Mouse (Mus musculus): ENCODE measurements around the gene Olfr618. TPM values are rescaled to one million over a fixed set of nuclear protein-coding genes. Genes with fewer than 3 reads are reported as not detected.
"Not testable (repeated sequence)": the region's sequence is repeated elsewhere in the genome, so short reads cannot be mapped to it uniquely, and the experiment has no call there.

Gene Olfr618
- polyA plus RNA-seq (2012; rRNA removed), result not detected in 2 replicates

DNA sequence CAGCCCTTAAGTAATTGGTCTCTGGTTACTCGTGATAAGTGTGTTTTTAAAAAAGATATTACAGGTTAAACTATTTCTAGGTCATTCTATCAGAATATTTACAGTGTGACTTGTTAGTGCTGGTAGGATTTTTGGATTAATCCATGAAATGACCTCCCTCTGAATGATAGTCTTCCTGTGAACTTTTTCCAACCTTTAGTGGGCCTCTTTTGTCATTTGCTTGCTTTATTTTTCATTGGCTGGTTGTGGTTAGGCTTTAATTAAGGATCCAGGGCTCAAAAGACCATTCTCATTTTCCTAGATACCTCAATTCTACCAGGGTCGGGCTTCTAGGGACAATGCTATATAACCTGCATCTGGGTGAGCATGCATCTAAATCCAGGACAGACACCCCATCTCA lies at the start of gene Olfr618:
Olfr618 (plus strand) TSS at position 301 of the 400 bp plus-strand sequence.
- 55% methylated on average over 2 of the region's 2 CpGs for WGBS

DNA sequence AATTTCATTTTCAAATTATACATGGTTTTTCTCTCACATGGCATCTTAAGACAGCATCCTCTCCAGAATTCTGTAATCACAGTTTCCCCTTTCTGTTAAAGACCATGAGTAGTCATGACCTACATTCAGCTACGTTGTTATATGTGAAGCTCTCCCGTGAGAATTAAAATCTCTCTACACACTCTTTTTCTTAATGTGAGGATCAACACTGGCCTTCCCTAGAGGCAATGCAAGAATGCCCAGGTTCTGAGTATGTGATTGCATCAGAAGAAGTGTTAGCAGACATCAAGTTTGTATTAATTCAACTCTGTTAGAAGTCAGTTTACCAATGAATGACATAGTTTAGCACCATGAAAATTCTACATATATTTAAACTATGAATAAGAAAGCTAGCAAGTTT lies 47.3 kb upstream of the Olfr618 start, which contains the start of gene Olfr612:
Olfr612 (minus strand) TSS at position 101 of the 400 bp plus-strand sequence.
- WGBS, result 84% methylated on average over 2 of the region's 2 CpGs
- DNase-seq (ENCODE audit: low read depth, low spot score), result not testable (repeated sequence)

More for the DNA sequence above, at the start of gene Olfr618:
- no peak for DNase-seq (ENCODE audit: low read depth, low spot score)

DNA sequence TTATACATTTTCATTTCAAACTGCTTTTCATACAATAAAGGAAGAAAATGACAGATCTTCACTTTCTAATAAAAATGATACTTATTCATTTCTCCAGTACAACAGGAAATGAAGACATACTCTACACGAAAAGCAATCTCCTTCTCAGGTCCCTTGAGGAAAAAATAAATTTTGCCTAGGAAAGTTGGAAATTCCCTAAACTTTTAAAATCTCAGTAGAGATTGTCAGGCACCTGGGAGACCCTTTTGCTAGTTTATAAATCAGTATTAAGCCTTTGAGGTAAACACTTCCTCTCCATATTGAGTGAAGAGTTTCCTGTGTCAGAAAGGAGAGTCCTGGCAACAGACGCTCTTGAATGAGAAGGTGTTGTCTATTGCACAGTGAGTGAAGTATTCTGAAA lies 42.1 kb upstream of the Olfr618 start, which contains the start of gene Olfr613:
Olfr613 (plus strand) TSS at position 301 of the 400 bp plus-strand sequence.
- 74% methylated on average over 2 of the region's 2 CpGs for WGBS
- no peak for DNase-seq (ENCODE audit: low read depth, low spot score)

GRCm38 (mm10) chr7:103555779-103556178 lies 34.1 kb upstream of the Olfr618 start, which contains the start of gene Olfr615:
TSS of gene Olfr615 (plus strand) at chr7:103556079.
- 83% methylated on average over 2 of the region's 2 CpGs for WGBS
- DNase-seq (ENCODE audit: low read depth, low spot score), result no peak

DNA sequence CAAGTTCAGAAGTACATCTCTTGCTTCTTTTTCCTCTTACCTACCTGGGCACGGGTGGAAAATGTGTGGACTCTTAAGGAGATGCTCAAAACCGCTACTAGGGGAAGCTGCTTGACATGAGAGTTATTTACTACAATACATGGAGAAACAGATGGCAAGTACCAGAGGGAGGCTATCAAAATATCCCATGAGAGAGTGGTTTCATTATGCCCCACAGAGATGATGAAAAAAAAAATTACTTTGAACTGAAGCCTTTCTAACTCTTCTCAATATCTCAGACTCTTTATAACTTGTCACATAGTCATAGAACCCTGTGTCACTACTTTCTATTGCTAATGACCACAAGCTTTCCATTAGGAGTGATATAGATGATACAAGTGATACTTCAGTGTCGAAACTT lies 20.9 kb upstream of the Olfr618 start, which contains the start of gene Olfr616:
Olfr616 (minus strand) TSS at position 101 of the 400 bp plus-strand sequence.
- DNase-seq (ENCODE audit: low read depth, low spot score), result no peak
- 68% methylated on average over 3 of the region's 3 CpGs for WGBS

DNA sequence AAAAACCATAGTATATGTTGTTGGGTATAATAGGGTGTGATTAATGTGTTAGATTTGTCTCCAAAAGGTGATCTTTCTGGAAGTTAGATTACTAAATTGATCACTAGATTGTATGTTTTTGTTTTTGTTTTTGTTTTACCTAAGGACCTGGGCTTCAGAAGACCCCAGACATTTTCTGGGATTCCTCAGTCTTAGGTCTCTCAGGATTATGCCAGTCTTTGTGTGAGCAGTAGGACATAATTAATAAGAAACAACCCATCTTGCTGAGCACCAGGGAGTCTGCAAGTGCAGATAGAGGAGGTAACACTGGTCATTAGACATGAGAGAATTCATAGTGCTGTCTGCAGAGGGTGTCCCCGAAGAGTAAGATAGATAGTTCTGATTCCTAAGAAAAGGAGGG lies 17.1 kb upstream of the Olfr618 start, which contains the start of gene Olfr617:
Olfr617 (plus strand) TSS at position 301 of the 400 bp plus-strand sequence.
- DNase-seq (ENCODE audit: low read depth, low spot score), result no peak
- 86% methylated on average over 1 of the region's 1 CpGs for WGBS

GRCm38 (mm10) chr7:103600275-103600674 lies 10.4 kb downstream of the Olfr618 start, which contains the start of gene Olfr619:
TSS of gene Olfr619 (plus strand) at chr7:103600575.
- no peak for DNase-seq (ENCODE audit: low read depth, low spot score)

DNA sequence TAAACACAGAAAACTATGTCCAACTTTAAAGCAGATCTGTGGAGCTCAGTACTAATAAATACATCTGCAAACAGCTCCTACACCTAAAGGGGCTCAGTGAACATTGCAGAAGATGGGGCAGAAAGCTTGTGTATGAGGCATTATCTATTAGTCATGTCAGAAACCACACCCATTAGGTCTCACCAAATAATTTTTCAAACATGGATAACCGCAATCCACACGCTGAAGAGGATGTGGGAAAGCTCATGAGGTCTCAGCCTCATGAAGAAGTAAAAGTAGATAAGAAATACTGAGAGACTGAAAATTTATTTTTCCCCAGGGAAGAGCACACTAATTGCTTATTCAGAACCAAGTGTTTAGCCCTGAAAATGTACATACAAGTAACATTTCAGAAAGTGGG lies 17.5 kb downstream of the Olfr618 start:
- DNase-seq (ENCODE audit: low read depth, low spot score), result no peak
- WGBS, result 80% methylated on average over 2 of the region's 2 CpGs

DNA sequence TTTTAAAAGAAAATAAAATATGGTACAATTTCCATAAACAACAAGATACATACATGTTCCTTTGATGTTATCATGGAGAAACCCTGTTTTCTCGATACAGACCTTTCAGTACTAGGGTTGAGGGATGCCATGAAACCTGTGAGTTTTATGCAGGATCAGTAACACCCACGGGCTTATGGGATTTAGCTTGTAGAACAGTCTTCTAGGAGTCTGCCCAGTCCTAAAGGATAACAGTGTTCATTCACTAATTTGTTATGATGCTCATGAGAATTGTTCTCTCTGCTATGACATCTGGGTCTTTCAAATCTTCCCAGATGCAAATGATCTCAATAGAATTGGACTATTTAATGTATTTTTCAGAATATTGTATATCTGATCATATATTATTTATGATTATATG lies 22.5 kb downstream of the Olfr618 start, which contains the start of gene Olfr620:
Olfr620 (minus strand) TSS at position 101 of the 400 bp plus-strand sequence.
- DNase-seq (ENCODE audit: low read depth, low spot score), result no peak
- WGBS, result 66% methylated on average over 2 of the region's 2 CpGs

DNA sequence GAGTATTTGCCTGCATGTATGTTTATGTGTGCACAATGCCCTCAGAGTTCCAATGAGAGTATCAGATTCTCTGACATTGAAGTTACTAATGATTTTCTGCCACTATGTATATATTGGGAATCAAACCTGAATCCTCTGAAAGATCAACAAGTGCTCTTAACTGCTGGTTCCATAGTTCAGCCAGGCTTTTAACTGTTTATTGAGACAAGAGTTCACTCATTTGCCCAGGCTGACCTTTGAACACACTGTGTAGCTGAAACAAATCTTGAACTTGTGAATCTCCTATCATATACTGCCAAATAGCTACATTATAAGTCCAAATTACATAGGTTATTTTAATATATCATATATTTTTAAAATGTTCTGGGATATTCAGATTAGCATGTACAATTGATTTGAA lies 46.9 kb downstream of the Olfr618 start:
- no peak for DNase-seq (ENCODE audit: low read depth, low spot score)

DNA sequence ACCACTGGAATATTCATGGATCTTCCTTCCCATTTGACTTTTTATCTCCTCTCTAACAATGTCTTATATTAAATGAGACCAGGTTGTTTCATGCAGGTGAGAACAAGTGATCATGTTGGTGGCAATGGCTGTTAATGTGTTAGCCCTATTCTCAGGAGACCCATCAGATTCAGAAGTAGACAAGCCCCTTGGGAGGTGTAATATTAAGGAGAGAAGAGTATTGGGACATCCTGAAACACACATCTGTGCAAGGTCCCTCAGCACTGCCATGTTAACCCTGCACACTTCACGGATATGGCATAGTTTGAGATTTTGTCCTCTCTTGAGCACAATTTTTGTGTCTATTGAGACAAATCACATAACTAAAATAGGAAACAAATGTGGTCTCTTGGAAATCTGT lies 52.7 kb downstream of the Olfr618 start, which contains the start of gene Olfr622:
Olfr622 (minus strand) TSS at position 101 of the 400 bp plus-strand sequence.
- WGBS, result 79% methylated on average over 1 of the region's 1 CpGs
- no peak for DNase-seq (ENCODE audit: low read depth, low spot score)

GRCm38 (mm10) chr7:103644070-103644469 lies 54.2 kb downstream of the Olfr618 start:
- 29% methylated on average over 4 of the region's 4 CpGs for WGBS
- no peak for DNase-seq (ENCODE audit: low read depth, low spot score)

Other genes with a start within 250 kb of the Olfr618 start
- not detected in 2 replicates for gene Olfr600, start 240.4 kb upstream of the Olfr618 start, polyA plus RNA-seq (2012; rRNA removed)
- gene Olfr601, start 227.4 kb upstream of the Olfr618 start, polyA plus RNA-seq (2012; rRNA removed), result not detected in 2 replicates
- gene Olfr603, start 203.9 kb upstream of the Olfr618 start, polyA plus RNA-seq (2012; rRNA removed), result not detected in 2 replicates
- not detected in 2 replicates for gene Usp17lc, start 175.0 kb upstream of the Olfr618 start, polyA plus RNA-seq (2012; rRNA removed)
- gene Olfr605, start 144.7 kb upstream of the Olfr618 start, polyA plus RNA-seq (2012; rRNA removed), result not detected in 2 replicates
- not detected in 2 replicates for gene Olfr606, start 141.1 kb upstream of the Olfr618 start, polyA plus RNA-seq (2012; rRNA removed)
- not detected in 2 replicates for gene Olfr607, start 126.0 kb upstream of the Olfr618 start, polyA plus RNA-seq (2012; rRNA removed)
- not detected in 2 replicates for gene Olfr608, start 120.2 kb upstream of the Olfr618 start, polyA plus RNA-seq (2012; rRNA removed)
- gene Olfr609, start 92.0 kb upstream of the Olfr618 start, polyA plus RNA-seq (2012; rRNA removed), result not detected in 2 replicates
- gene Olfr610, start 78.0 kb upstream of the Olfr618 start, polyA plus RNA-seq (2012; rRNA removed), result not detected in 2 replicates
- gene Olfr611, start 69.3 kb upstream of the Olfr618 start, polyA plus RNA-seq (2012; rRNA removed), result not detected in 2 replicates
- not detected in 2 replicates for gene Olfr612, start 47.4 kb upstream of the Olfr618 start, polyA plus RNA-seq (2012; rRNA removed)
- not detected in 2 replicates for gene Olfr613, start 42.0 kb upstream of the Olfr618 start, polyA plus RNA-seq (2012; rRNA removed)
- not detected in 2 replicates for gene Olfr615, start 34.0 kb upstream of the Olfr618 start, polyA plus RNA-seq (2012; rRNA removed)
- not detected in 2 replicates for gene Olfr616, start 21.0 kb upstream of the Olfr618 start, polyA plus RNA-seq (2012; rRNA removed)
- not detected in 2 replicates for gene Olfr617, start 17.0 kb upstream of the Olfr618 start, polyA plus RNA-seq (2012; rRNA removed)
- gene Olfr619, start 10.5 kb downstream of the Olfr618 start, polyA plus RNA-seq (2012; rRNA removed), result not detected in 2 replicates
- not detected in 2 replicates for gene Olfr620, start 22.4 kb downstream of the Olfr618 start, polyA plus RNA-seq (2012; rRNA removed)
- gene Olfr622, start 52.6 kb downstream of the Olfr618 start, polyA plus RNA-seq (2012; rRNA removed), result not detected in 2 replicates
- not detected in 2 replicates for gene Olfr623, start 73.6 kb downstream of the Olfr618 start, polyA plus RNA-seq (2012; rRNA removed)
- gene Olfr624, start 81.1 kb downstream of the Olfr618 start, polyA plus RNA-seq (2012; rRNA removed), result not detected in 2 replicates
- not detected in 2 replicates for gene Olfr625-ps1, start 92.6 kb downstream of the Olfr618 start, polyA plus RNA-seq (2012; rRNA removed)
- not detected in 2 replicates for gene Olfr243, start 124.6 kb downstream of the Olfr618 start, polyA plus RNA-seq (2012; rRNA removed)
- gene Olfr628, start 140.3 kb downstream of the Olfr618 start, polyA plus RNA-seq (2012; rRNA removed), result not detected in 2 replicates
- gene Olfr629, start 154.8 kb downstream of the Olfr618 start, polyA plus RNA-seq (2012; rRNA removed), result not detected in 2 replicates
- gene Olfr630, start 167.2 kb downstream of the Olfr618 start, polyA plus RNA-seq (2012; rRNA removed), result not detected in 2 replicates
- gene Olfr69, start 181.5 kb downstream of the Olfr618 start, polyA plus RNA-seq (2012; rRNA removed), result not detected in 2 replicates
- not detected in 2 replicates for gene Olfr68, start 189.6 kb downstream of the Olfr618 start, polyA plus RNA-seq (2012; rRNA removed)
- not detected in 2 replicates for gene Olfr67, start 201.7 kb downstream of the Olfr618 start, polyA plus RNA-seq (2012; rRNA removed)
- gene Hbb-bt, start 223.9 kb downstream of the Olfr618 start, polyA plus RNA-seq (2012; rRNA removed), result 7.5 and 9.3 TPM in 2 replicates
- 97.3 and 114 TPM in 2 replicates for gene Hbb-bs, start 238.0 kb downstream of the Olfr618 start, polyA plus RNA-seq (2012; rRNA removed)